Mouse (Mus musculus) lung, adult 2 months (tissue): ENCODE data around the gene Dlx5. TPM values are rescaled to one million over a fixed set of nuclear protein-coding genes. Genes with fewer than 3 reads are reported as not detected.

Experiments used
- DNase-seq: peaks from one replicate; pipeline ENCODE4 v3.0.0; 2022
- H3K4me1 ChIP-seq: fragments of 200-500 bp; 2 replicates; pipeline ENCODE4 v1.6.1; 2011; ENCODE audit warnings: low read length; ENCODE audit not compliant: control insufficient read depth, insufficient read depth
- H3K4me3 ChIP-seq: fragments of 200-500 bp; replicated peaks from 2 replicates; pipeline ENCODE3; 2011; ENCODE audit warnings: low read depth, mild to moderate bottlenecking, control low read depth, low read length; ENCODE audit errors: extremely low read depth
- CTCF ChIP-seq: fragments of 200-500 bp; IDR thresholded peaks from 2 replicates; pipeline ENCODE4 v1.5.1; 2011; ENCODE audit warnings: mild to moderate bottlenecking, low read length, control low read depth; ENCODE audit not compliant: insufficient read depth
- POLR2A ChIP-seq: fragments of 200-500 bp; IDR thresholded peaks from 2 replicates; pipeline ENCODE4 v1.6.1; 2011; ENCODE audit warnings: low read depth, mild to moderate bottlenecking, control low read depth, low read length, borderline replicate concordance; ENCODE audit errors: extremely low read depth
- whole genome bisulfite sequencing: fragments of 180-500 bp; shearing (Covaris S2); methylation state at CpG from one replicate; pipeline ENCODE4 v1.1.7; 2018; 5-methylcytosine and 5-hydroxymethylcytosine counted together
- polyA plus RNA-seq: library from polyadenylated mRNA; depleted of rRNA; stranded (reverse); fragments of >200 nt; gene quantifications from 2 replicates; pipeline ENCODE4 v1.2.3, GENCODE M21; 2012

Gene Dlx5
- polyA plus RNA-seq, 1 experiment: not detected

DNA sequence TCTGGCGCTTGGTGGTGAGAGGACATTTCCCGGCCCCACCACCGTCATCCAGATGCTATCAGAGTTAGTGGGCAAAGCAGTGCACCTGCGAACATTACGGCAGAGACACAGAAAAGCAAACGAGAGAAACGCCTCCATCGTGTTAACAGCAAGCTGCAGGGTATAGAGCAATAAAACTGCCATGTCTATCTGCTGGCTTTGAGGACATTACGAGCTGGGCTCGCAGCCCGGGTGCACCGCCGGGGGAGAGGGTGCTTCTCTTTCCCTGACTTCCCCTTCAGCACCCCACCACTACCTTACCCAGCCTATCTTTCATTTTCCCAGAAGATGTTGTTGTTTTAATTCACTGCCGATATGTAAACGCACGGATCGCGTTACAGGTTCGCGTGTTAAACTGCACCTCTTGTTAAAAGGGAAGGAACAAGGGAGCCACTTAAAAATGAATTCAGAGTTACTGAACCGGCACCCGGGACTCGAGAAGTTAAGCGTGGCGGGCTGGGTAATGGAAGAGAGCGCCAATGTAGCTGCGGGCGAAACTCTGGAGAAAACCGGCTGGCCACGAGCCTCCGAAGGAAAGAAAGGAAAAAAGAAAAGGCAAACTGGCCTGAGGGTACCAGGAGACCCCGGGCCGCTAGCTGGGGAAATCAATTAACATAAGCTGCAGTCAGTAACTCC is 21.3 kb downstream of the Dlx5 start:
- no peak for DNase-seq
- TF ChIP-seq CTCF (no peak), POLR2A (no peak)
- H3K4me1 ChIP-seq: 0 out of 2 replicates have a peak, but pooled peaks cover 3% of the 10 kb centered on the region
- 2% methylated on average over 33 of the region's 33 CpGs for WGBS
- H3K4me3 ChIP-seq: no peak overlapping the region

GRCm38 (mm10) chr6:6859950-6860410 is 21.9 kb downstream of the Dlx5 start:
- DNase-seq: no peak
- no peak overlapping the region for H3K4me3 ChIP-seq
- TF ChIP-seq POLR2A: no peak
- no peak for TF ChIP-seq CTCF
- 0 out of 2 replicates have a peak, but pooled peaks cover 3% of the 10 kb centered on the region for H3K4me1 ChIP-seq
- WGBS: 2% methylated on average over 21 of the region's 21 CpGs

DNA sequence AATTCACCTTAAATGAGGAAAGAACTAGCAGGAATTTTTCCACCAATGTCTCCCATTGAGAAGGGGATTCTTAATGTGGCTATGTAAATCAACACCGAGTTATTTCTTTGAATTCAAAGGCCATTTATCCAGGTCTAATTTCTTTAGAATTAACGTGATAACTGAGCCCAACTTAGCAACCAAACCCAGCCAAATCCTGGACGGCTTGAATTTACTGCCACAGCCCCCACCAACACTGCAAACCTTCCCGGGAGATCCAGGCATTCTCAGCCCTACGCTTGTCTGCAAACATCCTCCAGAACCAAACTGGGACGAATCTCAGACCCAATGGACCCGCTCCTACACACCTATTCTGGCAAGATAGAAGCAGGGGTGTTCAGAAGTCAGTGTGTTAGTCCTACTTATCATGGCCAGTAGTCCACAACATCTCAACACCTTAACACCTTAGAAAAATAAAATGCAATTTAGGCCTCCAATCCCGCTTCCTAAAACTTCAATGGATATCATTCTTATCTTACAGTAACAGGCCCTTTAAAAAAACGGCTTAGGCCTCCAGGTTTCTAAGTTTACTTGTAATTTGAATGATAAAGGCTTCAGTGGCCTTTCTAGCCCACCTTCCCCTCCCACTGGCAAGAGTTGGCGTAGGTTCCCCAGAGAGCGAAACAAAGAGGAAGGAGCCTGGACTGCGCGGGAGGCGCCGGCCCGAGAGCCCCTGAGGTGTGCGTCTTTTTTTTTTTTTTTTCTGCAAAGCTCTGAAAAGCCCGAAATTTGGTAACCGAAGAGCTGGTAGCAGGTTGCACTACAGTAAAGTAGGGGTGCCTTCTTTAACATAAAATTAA is 22.6 kb downstream of the Dlx5 start:
- TF ChIP-seq CTCF (no peak), POLR2A (no peak)
- Histone ChIP-seq H3K4me3 (no peak overlapping the region), H3K4me1 (0 out of 2 replicates have a peak, but pooled peaks cover 3% of the 10 kb centered on the region)
- DNase-seq: no peak
- 5% methylated on average over 19 of the region's 19 CpGs for WGBS

GRCm38 (mm10) chr6:6858571-6858970 is 23.3 kb downstream of the Dlx5 start:
- 0 out of 2 replicates have a peak, but pooled peaks cover 3% of the 10 kb centered on the region for H3K4me1 ChIP-seq
- TF ChIP-seq POLR2A (no peak), CTCF (no peak)

GRCm38 (mm10) chr6:6857766-6858165 is 24.1 kb downstream of the Dlx5 start:
- DNase-seq: no peak
- WGBS: 17% methylated on average over 2 of the region's 2 CpGs
- Histone ChIP-seq H3K4me3 (no peak overlapping the region), H3K4me1 (0 out of 2 replicates have a peak, but pooled peaks cover 3% of the 10 kb centered on the region)
- no peak for TF ChIP-seq POLR2A
- no peak for TF ChIP-seq CTCF

More at GRCm38 (mm10) chr6:6858571-6858970, 23.3 kb downstream of the Dlx5 start:
- no peak for DNase-seq
- WGBS: 0% methylated on average over 1 of the region's 1 CpGs
- H3K4me3 ChIP-seq: no peak overlapping the region

DNA sequence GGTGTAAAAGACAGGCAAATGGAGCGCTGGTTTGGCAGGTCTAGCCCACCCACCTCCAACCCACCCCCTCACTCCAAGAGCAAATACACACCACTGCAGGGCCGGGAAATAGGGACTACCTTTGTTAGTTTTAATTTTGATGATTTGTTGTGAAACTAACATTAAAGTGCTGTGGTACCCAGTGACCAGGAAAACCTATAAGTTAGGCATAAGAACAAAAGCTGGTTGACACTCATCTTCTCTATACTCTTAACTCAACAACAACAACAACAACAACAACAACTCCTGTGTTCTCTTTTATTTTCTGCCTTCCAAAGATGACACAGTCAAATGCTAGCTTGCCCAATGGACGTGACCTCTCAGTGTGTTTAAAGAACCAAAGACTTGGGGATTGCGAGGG is 25.0 kb downstream of the Dlx5 start:
- no peak for TF ChIP-seq POLR2A
- TF ChIP-seq CTCF: no peak
- 17% methylated on average over 4 of the region's 4 CpGs for WGBS
- Histone ChIP-seq H3K4me3 (no peak overlapping the region), H3K4me1 (no peaks in the 10 kb centered on the region)
- no peak for DNase-seq

DNA sequence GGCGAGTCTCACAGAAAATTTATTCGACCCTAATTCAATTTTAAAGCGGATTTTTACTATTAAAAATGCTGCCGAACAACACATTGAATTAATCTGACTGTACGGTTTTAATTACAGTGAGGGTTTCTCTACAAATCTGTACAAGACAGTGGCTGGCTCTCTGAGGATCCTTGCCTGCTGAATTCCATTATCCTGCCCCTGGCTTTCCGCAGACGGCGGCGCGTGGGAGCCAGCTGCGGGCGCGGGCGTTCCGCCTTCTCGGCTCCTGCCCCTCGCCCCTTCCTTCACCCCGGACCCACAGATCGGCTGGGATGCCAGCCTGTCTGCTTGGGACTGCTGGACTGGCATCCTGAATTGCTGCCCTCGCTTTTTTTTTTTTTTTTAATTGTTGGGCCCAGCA is 25.6 kb downstream of the Dlx5 start:
- no peak for DNase-seq
- WGBS: 4% methylated on average over 20 of the region's 20 CpGs
- no peak for TF ChIP-seq POLR2A
- TF ChIP-seq CTCF: no peak
- Histone ChIP-seq H3K4me3 (no peak overlapping the region), H3K4me1 (no peaks in the 10 kb centered on the region)

DNA sequence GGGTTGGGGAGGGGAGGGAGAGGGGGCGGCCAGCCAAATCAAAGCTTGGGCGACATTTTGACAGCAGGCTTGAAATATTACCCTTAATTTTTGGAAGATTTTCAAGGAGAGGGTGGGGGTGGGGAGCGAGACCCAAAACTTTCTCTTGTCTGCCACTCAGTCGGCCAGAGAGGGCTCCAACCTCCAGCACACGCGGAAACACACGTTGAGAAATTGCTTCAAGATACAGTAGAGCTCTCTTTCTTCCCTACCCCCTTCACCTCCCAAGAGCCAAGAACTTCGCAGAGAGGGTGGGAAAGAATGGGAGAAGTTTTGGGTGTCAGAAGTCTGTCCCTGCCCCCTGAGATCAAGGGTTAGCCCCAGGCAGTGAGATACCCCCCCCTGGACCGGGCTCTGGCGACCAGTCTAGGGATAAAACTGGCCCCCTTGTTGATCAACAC is 26.1 kb downstream of the Dlx5 start:
- no peaks in the 10 kb centered on the region for H3K4me1 ChIP-seq
- DNase-seq: no peak
- TF ChIP-seq CTCF (no peak), POLR2A (no peak)
- WGBS: 4% methylated on average over 10 of the region's 10 CpGs
- H3K4me3 ChIP-seq: no peak overlapping the region

DNA sequence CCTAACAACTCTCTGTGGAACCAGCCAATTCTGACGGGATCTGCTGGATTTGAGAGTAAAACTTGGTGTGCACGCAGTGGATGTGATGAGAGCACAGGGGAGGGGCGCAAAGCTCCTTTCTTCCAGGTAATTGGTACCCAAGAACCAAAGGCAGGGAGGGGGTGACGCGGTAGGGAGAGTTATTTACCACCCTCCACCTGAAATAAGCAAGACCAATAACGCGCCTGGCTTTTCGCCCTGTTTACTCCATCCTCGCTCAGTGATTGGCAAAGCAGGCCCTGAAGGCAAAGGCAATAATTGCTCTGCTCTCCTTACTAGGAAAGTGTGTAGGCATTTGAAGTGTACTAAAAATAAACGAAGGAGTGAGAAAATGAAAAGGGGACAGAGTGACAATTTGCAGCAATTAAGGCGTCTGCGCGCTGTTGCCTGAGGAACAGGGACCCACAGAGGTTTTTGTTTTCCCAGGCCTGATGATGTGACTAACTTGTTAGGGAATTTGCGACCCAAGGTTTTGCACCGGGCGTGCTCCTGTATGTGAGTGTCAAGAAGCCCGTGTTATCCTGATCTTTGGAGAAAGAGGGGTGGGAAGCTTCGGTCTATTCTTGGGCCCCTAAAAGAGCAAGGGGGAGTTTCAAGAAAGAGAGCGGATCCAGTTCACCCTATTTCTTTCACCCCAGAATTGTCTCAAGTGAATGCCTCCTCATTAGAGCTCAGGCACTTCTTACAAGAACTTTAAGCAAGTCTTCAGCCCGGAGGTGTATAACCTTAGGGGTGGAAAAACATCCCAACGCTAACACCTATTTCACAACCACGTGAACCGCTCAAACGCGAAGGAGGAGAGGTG is 26.8 kb downstream of the Dlx5 start:
- DNase-seq: no peak
- no peak overlapping the region for H3K4me3 ChIP-seq
- WGBS: 5% methylated on average over 25 of the region's 25 CpGs
- TF ChIP-seq POLR2A: no peak
- no peak for TF ChIP-seq CTCF
- no peaks in the 10 kb centered on the region for H3K4me1 ChIP-seq

DNA sequence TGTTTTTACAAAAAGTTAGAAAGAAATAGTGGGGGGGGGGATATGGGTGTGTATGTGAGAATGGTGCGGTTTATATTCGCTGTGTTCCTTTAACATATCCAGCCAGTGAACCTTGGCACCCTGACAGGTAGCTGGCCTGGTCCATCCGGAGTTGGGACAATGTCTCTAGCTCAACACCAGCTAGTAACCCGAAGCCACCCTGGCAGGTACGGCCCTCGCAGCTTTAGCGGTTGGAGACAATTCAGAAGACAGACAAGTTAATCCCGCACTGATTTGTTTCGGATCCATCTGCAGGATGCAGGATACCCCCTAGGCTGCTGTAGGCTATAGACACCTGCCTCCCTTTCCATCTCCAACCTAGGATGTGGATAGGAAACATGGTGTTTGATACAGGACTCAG is 27.7 kb downstream of the Dlx5 start:
- no peaks in the 10 kb centered on the region for H3K4me1 ChIP-seq
- 2% methylated on average over 9 of the region's 9 CpGs for WGBS
- TF ChIP-seq CTCF: no peak
- TF ChIP-seq POLR2A: no peak
- no peak overlapping the region for H3K4me3 ChIP-seq
- no peak for DNase-seq
